Mouse (Mus musculus): ENCODE measurements around the gene Usp46. TPM values are rescaled to one million over a fixed set of nuclear protein-coding genes. Genes with fewer than 3 reads are reported as not detected.

The Usp46 gene
- polyA plus RNA-seq (2015; fragmentation: Illumina TruSeq; extraction: RNeasy Lipid Tissue Mini Kit (QIAGEN cat#74804); ENCODE audit: insufficient read depth, low read depth, low replicate concordance): 4.9 TPM

GRCm38 (mm10) chr5:74067831-74068713 lies at the start of gene Usp46:
TSS of gene Usp46 (minus strand) at chr5:74068431.

Other genes with a start within 250 kb of the Usp46 start
- 1.3 TPM for gene Rasl11b, start 126.9 kb upstream of the Usp46 start, polyA plus RNA-seq (2015; fragmentation: Illumina TruSeq; extraction: RNeasy Lipid Tissue Mini Kit (QIAGEN cat#74804); ENCODE audit: insufficient read depth, low read depth, low replicate concordance)

Data from pancreas, adult 10 weeks (tissue).